Comparison of ENCODE assay signal across 7 mouse cellular contexts in genomic region chr9:80173629-80174028, GRCm38 (mm10). TPM values are rescaled to one million over a fixed set of nuclear protein-coding genes. Genes with fewer than 3 reads are reported as not detected.
DNase-seq lines count a peak whose midpoint lies in the region; ATAC-seq lines count a peak whose summit lies in the region.

No protein-coding gene starts in this region.

- no peak overlapping the region for H3K4me2 ChIP-seq in limb, embryonic 12.5 days

- H3K9ac ChIP-seq in limb, embryonic 12.5 days (replicated peaks): no peak overlapping the region

- peak overlapping the region; percentile 45; the same call in 1 of the 2 replicates for H3K27ac ChIP-seq in forebrain, embryonic 10.5 days
- no peak overlapping the region for H3K27ac ChIP-seq in limb, embryonic 12.5 days

- H3K9me3 ChIP-seq in forebrain, embryonic 10.5 days: no peaks in the 10 kb centered on the region
- no peaks in the 10 kb centered on the region for H3K9me3 ChIP-seq in limb, embryonic 12.5 days

- H3K36me3 ChIP-seq in forebrain, embryonic 10.5 days (replicated peaks): no peaks in the 10 kb centered on the region
- H3K36me3 ChIP-seq in limb, embryonic 12.5 days: no peaks in the 10 kb centered on the region

- peak; percentile 36 for DNase-seq in urinary bladder, postnatal 14 days (ENCODE audit: low spot score)
- no peak for DNase-seq in urinary bladder, adult 2 months (ENCODE audit: low spot score)
- peak; percentile 22 for DNase-seq in forebrain, embryonic 10.5 days (ENCODE audit: extremely low spot score, low spot score)
- peak; percentile 48 for DNase-seq in heart, postnatal 4 days
- peak; percentile 57 for DNase-seq in retina, postnatal 1 day
- no peak for DNase-seq in spleen, postnatal 14 days (ENCODE audit: low spot score in 2 of 2)

- H3K4me1 ChIP-seq in forebrain, embryonic 10.5 days: peaks cover 19% of the 10 kb centered on the region
- H3K4me1 ChIP-seq in limb, embryonic 12.5 days (replicated peaks): peaks cover 8% of the 10 kb centered on the region

- no peak overlapping the region for H3K4me3 ChIP-seq in forebrain, embryonic 10.5 days
- no peak overlapping the region for H3K4me3 ChIP-seq in limb, embryonic 12.5 days (replicated peaks)

- no peaks in the 10 kb centered on the region for H3K27me3 ChIP-seq in forebrain, embryonic 10.5 days (ENCODE audit: poor library complexity, severe bottlenecking)
- no peaks in the 10 kb centered on the region for H3K27me3 ChIP-seq in limb, embryonic 12.5 days

- 0 out of 2 replicates have a peak, but pooled peaks have one; percentile 37 for ATAC-seq in limb, embryonic 12.5 days (ENCODE audit: insufficient number of reproducible peaks, insufficient read depth, low FRiP score, low TSS enrichment, low read depth)

- 48% methylated on average over 9 of the region's 9 CpGs for WGBS in forebrain, embryonic 10.5 days
- WGBS in limb, embryonic 12.5 days: 52% methylated on average over 9 of the region's 9 CpGs

RNA-seq across cellular contexts. Expression of gene Myo6, which starts 8.8 kb away (rescaled TPM):
- polyA plus RNA-seq in urinary bladder, adult 2 months (2012; rRNA removed): 14.6 and 24.4 TPM in 2 replicates
- polyA plus RNA-seq in forebrain, embryonic 10.5 days (2016; fragmentation: Nextera tagmentation; extraction: Ambion mirVana): 7.2 and 7.7 TPM in 2 replicates
- total RNA-seq in heart, postnatal 4 days (2021): 10 to 100 TPM; 18.8 to 21.3 TPM
- polyA plus RNA-seq in limb, embryonic 12.5 days (2016; fragmentation: Nextera tagmentation; extraction: Ambion mirVana): 10.1 and 11.2 TPM in 2 replicates

Comparison
In these comparisons a context has a peak if more than half of its experiments do, and no peak if none do; other contexts are left out.
1. DNase-seq: peak in urinary bladder, postnatal 14 days (single experiment), forebrain, embryonic 10.5 days (single experiment), heart, postnatal 4 days (single experiment) and retina, postnatal 1 day (single experiment); none in urinary bladder, adult 2 months (single experiment) and spleen, postnatal 14 days (0 of 2).